Mouse (Mus musculus): Measurements from ENCODE around the gene Cd200r3.

The Cd200r3 gene

GRCm38 (mm10) chr16:45030796-45031195 is 87.3 kb downstream of the Cd200r3 start:
- in situ Hi-C loops (cut with MboI): no loop called here

Data from mature B cell (primary cell).